Mouse (Mus musculus) embryonic facial prominence, embryonic 10.5 days (tissue): ENCODE data around the gene Epb41l2. TPM values are rescaled to one million over a fixed set of nuclear protein-coding genes. Genes with fewer than 3 reads are reported as not detected.

Experiments
- DNase-seq: peaks from one replicate; pipeline ENCODE4 v3.0.0-alpha.2; 2017; ENCODE audit warnings: low spot score
- H3K27ac ChIP-seq: fragments of 300-500 bp; sonication (generic); replicated peaks from 2 replicates; pipeline ENCODE4 v1.5.1; 2016; ENCODE audit warnings: mild to moderate bottlenecking
- H3K27me3 ChIP-seq: fragments of 300-500 bp; sonication (generic); replicated peaks from 2 replicates; pipeline ENCODE4 v1.6.1; 2016; ENCODE audit warnings: low read depth, mild to moderate bottlenecking; ENCODE audit not compliant: poor library complexity, severe bottlenecking
- H3K36me3 ChIP-seq: fragments of 300-500 bp; sonication (generic); replicated peaks from 2 replicates; pipeline ENCODE4 v1.6.1; 2016; ENCODE audit warnings: mild to moderate bottlenecking, moderate library complexity
- H3K4me1 ChIP-seq: fragments of 300-500 bp; sonication (generic); 2 replicates; pipeline ENCODE4 v1.6.1; 2016
- H3K4me3 ChIP-seq: fragments of 300-500 bp; sonication (generic); 2 replicates; pipeline ENCODE4 v1.5.1; 2016; ENCODE audit warnings: mild to moderate bottlenecking, moderate library complexity
- H3K9me3 ChIP-seq: fragments of 300-500 bp; sonication (generic); 2 replicates; pipeline ENCODE4 v1.6.1; 2016; ENCODE audit warnings: mild to moderate bottlenecking
- WGBS: fragments of 180-500 bp; shearing (Covaris S2); methylation state at CpG from one replicate; pipeline ENCODE4 v1.1.7; 2016; 5-methylcytosine and 5-hydroxymethylcytosine counted together
- polyA plus RNA-seq: library from polyadenylated mRNA; unstranded; fragments of >200 nt; fragmentation: Nextera tagmentation; extraction: Ambion mirVana; gene quantifications from 2 replicates; pipeline ENCODE4 v1.2.1, GENCODE M21; 2016

Gene Epb41l2
- polyA plus RNA-seq, 1 experiment from 2014 or later: 52.9 TPM

DNA sequence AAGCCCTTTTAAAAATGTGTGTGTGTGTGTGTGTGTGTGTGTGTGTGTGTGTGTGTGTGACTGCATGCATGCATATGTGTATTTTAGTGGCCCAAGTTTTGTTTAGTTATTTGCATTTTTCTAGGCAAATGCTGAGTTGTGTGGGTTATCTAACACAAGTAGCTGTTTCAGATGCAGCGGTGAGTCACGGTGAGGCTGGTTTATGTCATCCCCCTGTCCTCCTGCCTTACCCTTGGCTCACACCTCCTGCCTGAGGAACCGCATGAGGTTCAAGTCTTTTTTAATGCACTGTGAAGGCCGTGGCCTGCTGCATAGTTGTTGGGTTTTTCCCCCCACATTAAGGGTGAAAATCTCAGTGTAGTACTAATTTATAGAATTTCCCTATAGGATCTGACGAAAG lies 73.3 kb downstream of the Epb41l2 start:
- no peak overlapping the region for H3K4me3 ChIP-seq
- 62% methylated on average over 5 of the region's 5 CpGs for whole genome bisulfite sequencing
- peaks cover 60% of the 10 kb centered on the region for H3K4me1 ChIP-seq
- no peaks in the 10 kb centered on the region for H3K9me3 ChIP-seq
- no peaks in the 10 kb centered on the region for H3K36me3 ChIP-seq
- peak overlapping the region; percentile 51; the same call in 1 of the 2 replicates for H3K27ac ChIP-seq
- DNase-seq: no peak
- H3K27me3 ChIP-seq: no peaks in the 10 kb centered on the region

DNA sequence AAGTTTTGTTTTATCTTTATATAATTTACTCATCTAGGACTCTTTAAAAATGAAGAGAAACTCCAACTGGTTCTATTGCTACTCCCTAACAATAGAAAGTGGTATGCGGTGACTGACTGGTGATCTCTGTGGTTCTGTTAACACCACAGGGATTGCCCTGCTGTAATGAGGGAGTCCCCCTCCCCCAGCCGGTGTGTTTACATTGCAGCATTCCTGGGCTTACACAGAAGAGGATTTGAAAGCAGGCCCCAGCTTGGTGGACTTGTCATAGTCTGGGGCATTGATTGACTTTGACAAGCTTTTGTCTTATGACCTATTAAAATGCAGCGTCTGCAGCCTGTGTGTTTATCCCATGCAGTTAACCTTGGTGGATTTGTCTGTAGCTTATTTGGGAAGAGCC lies 73.9 kb downstream of the Epb41l2 start:
- Histone ChIP-seq H3K27me3 (no peaks in the 10 kb centered on the region), H3K27ac (no peak overlapping the region), H3K36me3 (no peaks in the 10 kb centered on the region), H3K4me3 (no peak overlapping the region), H3K4me1 (peaks cover 60% of the 10 kb centered on the region), H3K9me3 (no peaks in the 10 kb centered on the region)
- 13% methylated on average over 3 of the region's 3 CpGs for WGBS
- peak; percentile 60 for DNase-seq

DNA sequence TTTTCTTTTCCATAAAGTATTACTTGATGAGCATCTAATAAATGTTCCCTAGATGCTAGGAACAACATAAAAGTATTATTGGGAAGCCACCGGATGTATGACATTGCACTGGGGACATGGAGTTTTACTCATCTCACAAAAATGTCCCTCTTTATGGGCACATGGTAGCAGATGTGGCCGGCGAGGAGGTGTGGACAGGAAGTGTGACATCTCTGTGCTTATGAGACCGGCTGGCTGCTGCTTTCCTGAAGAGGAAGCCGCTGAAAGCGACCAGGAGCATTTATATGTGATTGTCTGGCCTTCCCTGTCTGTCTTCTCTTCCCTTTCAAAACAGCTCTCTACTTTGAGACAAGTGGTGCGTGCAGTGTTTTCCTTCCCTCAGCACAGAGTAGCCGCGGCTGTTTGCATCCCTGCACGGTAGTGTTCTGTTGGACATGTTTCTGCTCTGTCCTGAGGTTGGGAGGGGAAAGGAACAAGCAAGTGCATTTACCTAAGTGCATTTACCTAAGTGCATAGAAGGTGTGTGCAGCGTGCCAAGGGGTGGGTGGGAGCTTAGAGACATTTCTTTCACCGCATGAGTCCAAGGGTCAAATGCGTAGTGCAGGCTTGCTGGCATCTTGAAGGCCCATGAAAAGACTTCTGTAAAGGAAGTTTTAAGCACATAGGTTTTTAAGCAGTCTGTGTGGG lies 74.9 kb downstream of the Epb41l2 start:
- no peaks in the 10 kb centered on the region for H3K9me3 ChIP-seq
- no peak for DNase-seq
- no peaks in the 10 kb centered on the region for H3K27me3 ChIP-seq
- H3K36me3 ChIP-seq: no peaks in the 10 kb centered on the region
- H3K27ac ChIP-seq: peak overlapping the region; percentile 57; the same call in 1 of the 2 replicates
- 68% methylated on average over 13 of the region's 13 CpGs for whole genome bisulfite sequencing
- H3K4me3 ChIP-seq: no peak overlapping the region
- peaks cover 60% of the 10 kb centered on the region for H3K4me1 ChIP-seq

DNA sequence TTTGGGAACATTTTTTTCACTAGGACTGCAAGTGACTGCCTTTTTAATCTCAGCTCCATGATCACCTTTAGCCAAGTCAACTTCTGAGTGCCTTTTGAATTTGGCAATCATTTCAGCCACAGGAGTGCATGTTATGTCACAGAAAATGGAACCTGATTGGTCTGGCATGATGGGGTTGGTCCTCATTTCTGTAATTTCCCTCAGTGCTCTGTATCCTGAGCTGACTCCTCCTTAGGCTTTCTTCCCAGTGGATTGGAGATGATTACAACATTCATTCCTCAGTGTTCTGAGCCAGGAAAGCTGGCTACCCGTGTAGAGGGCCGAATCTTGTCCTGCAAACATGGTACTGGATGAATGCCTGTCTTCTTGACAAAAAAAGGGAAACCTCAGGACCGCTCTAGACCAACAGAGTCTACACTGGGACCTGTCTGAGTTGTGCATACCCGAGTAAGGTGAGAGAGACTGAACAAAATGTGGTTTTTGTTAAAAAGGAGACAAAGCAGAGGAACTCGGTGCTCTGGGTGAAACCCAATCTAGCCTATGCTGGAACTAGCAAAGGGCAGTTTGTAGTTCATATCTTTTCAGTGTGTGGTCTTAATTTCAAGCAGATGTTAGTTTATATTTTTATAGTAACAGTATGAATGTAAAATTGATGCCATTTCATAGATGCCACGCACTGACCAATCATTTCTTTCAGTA lies 77.3 kb downstream of the Epb41l2 start:
- Histone ChIP-seq H3K36me3 (no peaks in the 10 kb centered on the region; the same call in 1 of the 2 replicates), H3K9me3 (no peaks in the 10 kb centered on the region), H3K27me3 (no peaks in the 10 kb centered on the region), H3K4me3 (no peak overlapping the region), H3K4me1 (peaks cover 55% of the 10 kb centered on the region), H3K27ac (peak overlapping the region; percentile 72)
- peak; percentile 35 for DNase-seq
- WGBS: 54% methylated on average over 6 of the region's 6 CpGs

DNA sequence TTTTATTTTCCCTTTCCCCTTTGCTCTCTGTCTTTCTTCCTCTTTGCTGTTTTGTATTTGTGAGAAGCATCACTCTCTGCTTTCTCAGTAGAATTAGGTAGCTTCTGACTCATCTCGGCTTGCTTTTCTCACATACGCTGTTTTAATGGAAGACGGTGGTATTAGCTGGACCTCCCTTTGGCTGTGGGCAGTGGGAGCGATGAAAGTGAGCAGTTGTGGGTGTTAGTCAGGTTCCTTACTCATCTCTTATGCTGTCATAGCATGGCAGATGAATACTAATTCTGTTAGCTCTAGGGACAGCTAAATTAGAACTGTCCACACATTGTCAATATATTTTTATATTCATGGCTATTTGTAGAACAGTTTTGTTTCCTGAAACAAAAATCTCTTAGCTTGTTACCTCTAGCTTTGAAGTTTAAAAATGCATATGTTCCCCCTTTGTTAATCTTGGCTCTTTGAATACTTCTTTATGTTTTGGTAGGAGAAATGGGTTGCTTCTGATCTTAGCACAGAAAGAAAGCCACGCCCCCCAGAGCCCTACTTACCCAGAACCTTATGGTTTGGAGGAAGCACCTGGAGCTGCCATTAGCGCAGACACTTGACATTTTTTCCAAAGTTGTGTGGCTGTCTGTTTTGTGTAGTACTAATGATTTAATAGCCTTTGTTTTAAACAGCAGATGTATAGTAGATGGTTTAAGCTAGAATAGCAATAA lies 78.1 kb downstream of the Epb41l2 start:
- H3K36me3 ChIP-seq: no peaks in the 10 kb centered on the region; the same call in 1 of the 2 replicates
- H3K27me3 ChIP-seq: no peaks in the 10 kb centered on the region
- DNase-seq: no peak
- no peak overlapping the region for H3K4me3 ChIP-seq
- no peaks in the 10 kb centered on the region for H3K9me3 ChIP-seq
- 89% methylated on average over 6 of the region's 6 CpGs for WGBS
- H3K4me1 ChIP-seq: peaks cover 47% of the 10 kb centered on the region
- peak overlapping the region; percentile 49; the same call in 1 of the 2 replicates for H3K27ac ChIP-seq

DNA sequence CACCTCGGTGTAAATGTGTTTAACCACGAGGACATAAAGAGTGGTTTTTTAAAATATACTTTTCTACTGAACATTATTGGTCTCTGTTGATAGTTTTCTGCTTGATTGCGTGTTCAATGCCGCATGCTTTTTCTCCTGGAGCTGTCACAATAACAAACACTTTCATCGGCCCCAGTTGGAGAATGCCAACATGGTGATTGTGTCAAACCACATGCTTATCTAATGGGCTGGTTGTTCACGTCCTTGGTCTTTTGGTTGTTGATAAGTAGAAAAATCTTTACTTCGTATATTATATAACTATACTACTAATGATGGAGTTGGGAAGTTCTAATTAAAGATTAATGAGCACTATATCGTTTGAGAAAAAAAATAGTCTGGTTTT lies 78.7 kb downstream of the Epb41l2 start:
- no peaks in the 10 kb centered on the region for H3K9me3 ChIP-seq
- no peaks in the 10 kb centered on the region; the same call in 1 of the 2 replicates for H3K36me3 ChIP-seq
- DNase-seq: no peak
- H3K27me3 ChIP-seq: no peaks in the 10 kb centered on the region
- peaks cover 41% of the 10 kb centered on the region for H3K4me1 ChIP-seq
- 91% methylated on average over 8 of the region's 8 CpGs for WGBS
- H3K27ac ChIP-seq: no peak overlapping the region
- H3K4me3 ChIP-seq: no peak overlapping the region

DNA sequence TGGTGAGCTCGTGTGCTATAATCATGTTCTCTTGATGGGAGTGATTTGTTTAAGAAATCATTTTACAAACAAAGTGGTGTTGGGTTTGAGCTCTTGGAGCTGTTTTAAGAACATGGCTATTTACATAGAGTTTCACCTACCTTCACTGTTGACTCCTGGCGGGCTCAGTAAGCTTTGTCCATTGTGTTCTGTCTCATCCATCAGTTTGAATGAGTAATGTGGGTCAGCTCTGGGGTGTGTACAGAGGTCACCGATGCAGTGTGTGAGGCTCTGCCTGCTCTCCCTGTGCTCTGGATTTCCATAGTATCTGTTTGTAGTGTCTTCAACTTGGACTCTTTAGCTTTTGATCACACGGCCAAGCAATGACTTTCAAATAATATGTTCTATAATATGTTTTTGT lies 79.6 kb downstream of the Epb41l2 start:
- no peaks in the 10 kb centered on the region for H3K27me3 ChIP-seq
- H3K4me3 ChIP-seq: no peak overlapping the region
- WGBS: 75% methylated on average over 4 of the region's 4 CpGs
- no peaks in the 10 kb centered on the region for H3K9me3 ChIP-seq
- no peak overlapping the region for H3K27ac ChIP-seq
- H3K4me1 ChIP-seq: peaks cover 35% of the 10 kb centered on the region
- DNase-seq: no peak
- peaks cover 8% of the 10 kb centered on the region for H3K36me3 ChIP-seq

DNA sequence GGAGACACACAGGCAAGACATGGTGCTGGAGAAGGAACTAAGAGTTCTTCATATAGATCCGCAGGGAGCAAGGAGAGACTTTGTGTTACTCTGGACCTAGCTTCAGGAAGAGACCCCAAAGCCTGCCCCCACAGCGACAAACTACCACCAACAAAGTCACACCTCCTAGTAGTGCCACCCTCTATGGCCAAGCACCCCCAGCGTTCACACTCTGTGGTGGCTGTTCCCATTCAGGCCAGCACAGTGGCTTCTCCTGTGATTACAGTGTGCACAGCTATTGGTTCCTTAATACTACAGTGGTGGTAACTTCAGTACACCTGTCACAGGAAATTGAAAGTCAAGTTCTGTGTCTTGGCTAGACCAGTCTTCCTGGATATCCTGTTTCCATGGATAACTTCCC lies 80.3 kb downstream of the Epb41l2 start:
- Histone ChIP-seq H3K9me3 (no peaks in the 10 kb centered on the region), H3K27ac (no peak overlapping the region), H3K4me1 (peaks cover 29% of the 10 kb centered on the region), H3K27me3 (no peaks in the 10 kb centered on the region), H3K4me3 (no peak overlapping the region), H3K36me3 (peaks cover 15% of the 10 kb centered on the region)
- 94% methylated on average over 3 of the region's 3 CpGs for WGBS
- no peak for DNase-seq

DNA sequence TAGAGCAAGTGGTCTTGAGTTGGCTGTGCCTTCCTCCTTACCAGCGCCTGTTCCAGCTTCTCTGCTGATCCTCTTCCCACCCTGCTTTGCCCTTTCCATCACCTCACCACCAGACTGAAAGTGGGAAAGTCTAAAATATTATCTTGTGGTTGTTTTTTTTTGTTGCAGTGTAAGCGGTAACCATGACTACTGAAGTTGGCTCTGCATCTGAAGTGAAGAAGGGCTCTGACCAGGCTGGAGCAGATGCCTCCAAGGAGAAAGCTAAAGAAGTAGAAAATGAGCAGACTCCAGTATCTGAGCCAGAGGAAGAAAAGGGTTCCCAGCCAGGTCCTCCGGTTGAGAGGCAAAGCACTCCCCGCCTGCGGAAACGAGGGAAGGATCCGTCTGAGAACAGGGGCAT lies 81.8 kb downstream of the Epb41l2 start:
- no peak overlapping the region for H3K4me3 ChIP-seq
- peaks cover 28% of the 10 kb centered on the region for H3K36me3 ChIP-seq
- DNase-seq: no peak
- no peaks in the 10 kb centered on the region for H3K9me3 ChIP-seq
- peaks cover 23% of the 10 kb centered on the region for H3K4me1 ChIP-seq
- no peaks in the 10 kb centered on the region for H3K27me3 ChIP-seq
- 93% methylated on average over 7 of the region's 7 CpGs for WGBS
- H3K27ac ChIP-seq: no peak overlapping the region

DNA sequence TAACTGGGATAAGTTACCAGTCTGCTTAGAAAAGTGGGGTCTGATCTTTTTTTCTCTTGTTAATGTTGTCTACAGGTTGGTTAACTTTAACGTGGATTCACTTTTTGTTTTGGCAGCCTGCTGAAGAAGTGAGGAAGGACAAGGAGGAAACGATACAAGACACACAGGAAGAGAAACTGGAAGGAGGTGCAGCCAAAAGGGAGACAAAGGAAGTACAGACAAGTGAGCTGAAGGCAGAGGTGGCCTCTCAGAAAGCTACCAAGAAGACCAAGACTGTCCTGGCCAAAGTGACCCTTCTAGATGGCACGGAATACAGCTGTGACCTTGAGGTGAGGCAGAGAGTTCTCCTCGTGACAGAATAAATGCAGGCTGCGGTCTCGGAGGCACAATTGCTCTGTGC lies 84.0 kb downstream of the Epb41l2 start:
- H3K27ac ChIP-seq: no peak overlapping the region
- no peak for DNase-seq
- 89% methylated on average over 6 of the region's 6 CpGs for WGBS
- H3K4me3 ChIP-seq: no peak overlapping the region
- H3K4me1 ChIP-seq: peaks cover 12% of the 10 kb centered on the region
- H3K9me3 ChIP-seq: no peaks in the 10 kb centered on the region
- peaks cover 28% of the 10 kb centered on the region for H3K36me3 ChIP-seq
- H3K27me3 ChIP-seq: no peaks in the 10 kb centered on the region

DNA sequence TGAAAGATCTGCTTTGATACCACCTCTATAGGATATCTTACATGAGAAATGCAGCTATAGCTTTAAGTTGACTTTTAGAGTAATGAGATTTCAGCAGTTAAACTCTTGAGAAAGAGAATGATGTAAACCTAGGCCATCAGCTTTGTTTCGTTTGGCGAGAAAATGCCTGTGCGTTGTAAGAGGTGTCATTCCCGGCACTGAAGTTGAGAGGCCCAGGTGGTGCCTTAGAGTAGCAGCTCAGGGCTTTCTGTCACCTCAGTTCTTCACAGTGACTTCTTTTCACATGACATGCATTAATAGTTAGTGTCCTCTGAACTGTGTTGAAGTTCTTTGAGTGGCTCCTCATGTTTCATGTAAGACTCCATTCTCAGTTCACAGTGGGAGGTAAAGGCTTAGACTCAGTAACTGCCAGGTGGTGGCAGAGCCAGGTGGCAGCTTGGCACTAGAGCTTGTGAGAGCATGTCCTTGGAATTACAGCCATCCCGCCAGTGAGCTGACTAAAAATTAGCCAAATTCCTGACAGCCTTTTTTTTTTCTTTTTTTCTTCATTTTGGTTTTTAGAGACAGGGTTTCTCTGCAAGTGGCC lies 84.7 kb downstream of the Epb41l2 start:
- no peak overlapping the region for H3K4me3 ChIP-seq

DNA sequence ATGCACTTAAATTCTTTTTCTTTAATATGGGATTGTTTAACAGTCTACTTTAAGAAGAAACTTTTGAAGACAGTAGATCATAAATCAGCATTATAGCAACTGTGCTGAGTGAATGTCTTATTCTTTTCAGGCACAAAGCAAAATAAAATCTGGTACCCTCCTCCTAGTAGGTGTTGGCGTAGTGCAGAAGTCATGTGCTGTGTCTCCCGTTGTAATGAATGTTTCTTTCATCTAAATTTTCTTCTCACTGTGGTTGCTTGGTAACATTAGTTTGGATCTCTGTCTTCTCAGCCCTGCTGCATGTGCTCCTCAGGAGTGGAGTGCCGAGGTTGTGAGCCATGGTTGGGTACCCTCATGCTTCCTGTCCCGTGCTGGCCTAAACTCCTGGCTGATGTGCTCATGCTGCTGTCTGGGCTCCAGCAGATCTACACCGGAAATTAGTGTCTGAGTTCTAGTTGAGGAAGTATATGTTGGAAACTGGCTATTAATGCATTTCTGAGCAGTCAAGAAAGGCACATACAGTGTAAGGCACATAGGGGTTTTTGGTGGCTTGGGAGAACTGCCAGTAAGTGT lies 87.4 kb downstream of the Epb41l2 start:
- WGBS: 85% methylated on average over 5 of the region's 5 CpGs
- Histone ChIP-seq H3K36me3 (peaks cover 28% of the 10 kb centered on the region), H3K27ac (0 out of 2 replicates have a peak overlapping the region, but pooled peaks have one; percentile 8), H3K4me1 (peaks cover 13% of the 10 kb centered on the region), H3K27me3 (no peaks in the 10 kb centered on the region), H3K9me3 (no peaks in the 10 kb centered on the region), H3K4me3 (no peak overlapping the region)
- DNase-seq: no peak

More for the DNA sequence above, 84.7 kb downstream of the Epb41l2 start:
- Histone ChIP-seq H3K4me1 (peaks cover 14% of the 10 kb centered on the region), H3K27ac (no peak overlapping the region), H3K9me3 (no peaks in the 10 kb centered on the region), H3K36me3 (peaks cover 28% of the 10 kb centered on the region), H3K27me3 (no peaks in the 10 kb centered on the region)
- DNase-seq: no peak
- 85% methylated on average over 5 of the region's 5 CpGs for WGBS
